Mouse (Mus musculus) left cerebral cortex, adult 18-20 months (tissue): ENCODE results near the gene Ccdc17. TPM values are rescaled to one million over a fixed set of nuclear protein-coding genes. Genes with fewer than 3 reads are reported as not detected.
A peak's percentile ranks its signal among the peaks of the same experiment; 100 is the strongest.

ENCODE experiments used
- DNase-seq, 2 experiments: peaks; one replicate each; pipeline ENCODE4 v3.0.0; 2021 to 2022; ENCODE audit warnings: low spot score in 2 of 2, mixed read lengths in 1 of 2
- total RNA-seq, 2 experiments: library from RNA; stranded (reverse); gene quantifications; 2 replicates each; pipeline ENCODE4 v1.2.3; 2021

Ccdc17 gene
- total RNA-seq, 2 experiments from 2014 or later: 3.9 to 6.1 TPM

- DNase-seq: no peak
Observed at GRCm38 (mm10) chr4:116642071-116642470, 45.6 kb downstream of the Ccdc17 start.

GRCm38 (mm10) chr4:116644326-116644725 is 47.9 kb downstream of the Ccdc17 start:
- peak in 1 of 2 experiments; percentile 13 for DNase-seq

DNA sequence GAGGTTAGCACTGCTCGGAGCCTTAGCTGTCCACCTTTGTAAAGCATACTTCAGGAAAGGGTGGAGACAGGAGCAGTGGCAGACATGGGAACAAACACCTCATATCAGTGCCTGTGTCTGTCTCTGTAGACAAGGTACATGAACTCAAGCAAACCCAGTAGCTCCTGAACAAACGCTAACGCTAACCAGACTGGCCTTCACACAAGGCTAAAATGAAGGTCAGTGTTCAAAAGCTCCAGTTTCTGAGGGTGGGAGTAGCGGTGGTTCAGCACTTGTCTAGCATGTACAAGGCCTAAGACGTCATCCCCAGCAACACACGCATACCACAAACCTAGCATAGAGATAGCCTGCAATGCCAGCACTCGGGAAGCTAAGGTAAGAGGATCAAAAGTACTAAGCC is 49.2 kb downstream of the Ccdc17 start:
- no peak for DNase-seq

DNA sequence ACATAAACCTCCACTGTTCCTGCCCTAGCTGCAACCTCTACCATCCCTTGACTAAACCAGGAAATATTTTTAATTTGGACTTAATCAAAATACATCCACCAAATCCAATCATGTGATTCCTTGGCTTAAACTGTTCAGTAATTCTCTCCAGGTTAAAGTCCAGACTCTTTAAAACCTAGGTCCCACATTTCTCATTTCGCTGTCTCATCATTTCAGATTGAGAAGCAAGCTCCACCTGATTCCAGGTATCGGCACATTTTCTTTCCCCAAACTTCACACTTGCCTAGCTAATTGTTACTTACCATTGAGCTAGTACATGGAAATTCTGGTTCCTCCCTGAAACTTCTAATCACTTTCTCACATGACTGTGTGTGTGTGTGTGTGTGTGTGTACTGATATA is 53.0 kb downstream of the Ccdc17 start:
- DNase-seq: no peak

Other genes starting within 250 kb of the Ccdc17 start
- 100 to 1,000 TPM; 108 to 112 TPM for gene Mast2, start 132.5 kb upstream of the Ccdc17 start, total RNA-seq
- gene Ipp, start 89.1 kb upstream of the Ccdc17 start, total RNA-seq: 10 to 100 TPM; 18.4 to 19.2 TPM
- gene Tmem69, start 40.7 kb upstream of the Ccdc17 start, total RNA-seq: 1 to 10 TPM; 8.6 to 9.5 TPM
- gene Gpbp1l1, start 39.0 kb upstream of the Ccdc17 start, total RNA-seq: 10 to 100 TPM; 40.5 to 47.2 TPM
- gene Nasp, start 31.3 kb downstream of the Ccdc17 start, total RNA-seq: 10 to 100 TPM; 24.4 to 30.2 TPM
- gene Akr1a1, start 55.0 kb downstream of the Ccdc17 start, total RNA-seq: 100 to 1,000 TPM; 419 to 426 TPM
- 100 to 1,000 TPM; 145 to 162 TPM for gene Prdx1, start 88.9 kb downstream of the Ccdc17 start, total RNA-seq
- gene Mmachc, start 111.8 kb downstream of the Ccdc17 start, total RNA-seq: 10 to 100 TPM; 16.1 to 17.5 TPM
- gene Ccdc163, start 111.9 kb downstream of the Ccdc17 start, total RNA-seq: 1 to 10 TPM; 5.5 to 6.2 TPM
- 1 to 10 TPM; 3.6 to 4.5 TPM for gene Tesk2, start 124.3 kb downstream of the Ccdc17 start, total RNA-seq
- 10 to 100 TPM; 12.5 to 15.1 TPM for gene Toe1, start 211.0 kb downstream of the Ccdc17 start, total RNA-seq
- gene Mutyh, start 211.1 kb downstream of the Ccdc17 start, total RNA-seq: 1 to 10 TPM; 2.0 to 3.3 TPM
- gene Hpdl, start 225.1 kb downstream of the Ccdc17 start, total RNA-seq: 1 to 10 TPM; 1.5 to 1.6 TPM